Mouse (Mus musculus): ENCODE data around the gene Skint4. TPM values are rescaled to one million over a fixed set of nuclear protein-coding genes. Genes with fewer than 3 reads are reported as not detected.

The Skint4 gene
- 0.11 TPM for polyA plus RNA-seq (2017; shearing (Covaris generic))

DNA sequence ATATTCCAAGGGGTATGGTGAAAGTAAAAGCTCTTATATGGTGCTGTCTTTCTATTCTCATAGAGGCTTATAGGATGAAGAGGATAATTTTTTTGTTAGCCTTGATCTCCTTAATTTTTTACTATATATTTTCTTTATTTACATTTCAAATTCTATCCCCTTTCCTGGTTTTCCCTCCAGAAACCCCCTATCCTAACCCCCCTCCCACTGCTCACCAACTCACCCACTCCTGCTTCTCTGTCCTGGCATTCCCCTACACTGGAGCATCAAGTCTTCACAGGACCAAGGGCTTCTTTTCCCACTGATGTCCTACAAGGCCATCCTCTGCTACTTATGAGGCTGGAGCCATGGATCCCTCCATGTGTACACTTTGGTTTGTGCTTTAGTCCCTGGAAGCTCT, at the start of gene Skint4:
TSS of gene Skint4 (plus strand) at position 301 of the 400 bp plus-strand sequence.

Other genes starting within 250 kb of the Skint4 start
- gene Slc5a9, start 169.1 kb upstream of the Skint4 start, polyA plus RNA-seq (2017; shearing (Covaris generic)), result not detected
- gene Skint8, start 152.6 kb upstream of the Skint4 start, polyA plus RNA-seq (2017; shearing (Covaris generic)), result not detected
- not detected for gene Skint7, start 99.1 kb upstream of the Skint4 start, polyA plus RNA-seq (2017; shearing (Covaris generic))
- not detected for gene Skint1, start 65.7 kb upstream of the Skint4 start, polyA plus RNA-seq (2017; shearing (Covaris generic))
- gene Skint3, start 160.2 kb downstream of the Skint4 start, polyA plus RNA-seq (2017; shearing (Covaris generic)), result 0.27 TPM